Comparison of ENCODE assay signal across 8 mouse cellular contexts in genomic region chr11:102434406-102434805, GRCm38 (mm10). TPM values are rescaled to one million over a fixed set of nuclear protein-coding genes. Genes with fewer than 3 reads are reported as not detected.
DNase-seq lines count a peak whose midpoint lies in the region; ATAC-seq lines count a peak whose summit lies in the region.
"Had no signal": no experiment of that assay in that cellular context is flagged by ENCODE, and none has a peak within 500 bp of the region (broad histone marks: within the 10 kb centered on the region; RNA-seq: fewer than 3 reads in every experiment).

No protein-coding gene starts in this region.

- H3K27me3 ChIP-seq in midbrain, embryonic 12.5 days = peaks cover 29% of the 10 kb centered on the region

- DNase-seq in NIH3T3 (ENCODE audit: low read depth) = peak; percentile 96
- DNase-seq in cerebellum, adult 8-10 months = peak; percentile 92
- DNase-seq in frontal cortex, postnatal 14 days (ENCODE audit: low spot score in 2 of 2) = peak; percentile 83 to 91
- peak; percentile 91 for DNase-seq in induced T-regulatory cell, adult 2 months (ENCODE audit: low read depth)
- DNase-seq in left cerebral cortex, postnatal 14 days (ENCODE audit: low spot score in 2 of 2) = peak; percentile 95 to 96
- DNase-seq in right cerebral cortex, postnatal 4 days = peak; percentile 94

- H3K4me1 ChIP-seq in midbrain, embryonic 12.5 days = peaks cover 39% of the 10 kb centered on the region

- intact Hi-C loops in left cerebral cortex, postnatal 14 days (cut with DNase I) = loop anchor here (5.0 kb wide), 1 partner anchor 37 kb away; no protein-coding TSS in a partner anchor

- H3K4me3 ChIP-seq in midbrain, embryonic 12.5 days = no peak overlapping the region
- H3K4me3 ChIP-seq: limb, embryonic 15.5 days had no signal

- ATAC-seq in midbrain, embryonic 12.5 days (ENCODE audit: low FRiP score, low read depth) = peak; percentile 16; the same call in 1 of the 2 replicates

- H3K9ac ChIP-seq in midbrain, embryonic 12.5 days (replicated peaks) = 0 out of 2 replicates have a peak overlapping the region, but pooled peaks have one; percentile 6
- H3K9ac ChIP-seq: limb, embryonic 15.5 days had no signal

- peaks cover 50% of the 10 kb centered on the region for H3K36me3 ChIP-seq in midbrain, embryonic 12.5 days

- no peaks in the 10 kb centered on the region for H3K9me3 ChIP-seq in midbrain, embryonic 12.5 days
- H3K9me3 ChIP-seq: limb, embryonic 15.5 days had no signal

- no peak overlapping the region for H3K27ac ChIP-seq in midbrain, embryonic 12.5 days (replicated peaks)
- H3K27ac ChIP-seq: limb, embryonic 15.5 days had no signal

- no peak overlapping the region for H3K4me2 ChIP-seq in midbrain, embryonic 12.5 days (replicated peaks)
- H3K4me2 ChIP-seq: limb, embryonic 15.5 days had no signal

- WGBS in midbrain, embryonic 12.5 days = 10% methylated on average over 7 of the region's 7 CpGs

RNA-seq across cellular contexts. Expression of gene Grn, which starts 4.3 kb away (rescaled TPM):
- 10 to 100 TPM; 74.3 to 78.5 TPM for total RNA-seq in left cerebral cortex, postnatal 14 days (2021)
- 67.0 and 82.7 TPM in 2 replicates for polyA plus RNA-seq in midbrain, embryonic 12.5 days (2016; fragmentation: Nextera tagmentation; extraction: Ambion mirVana)

RNA-seq across cellular contexts. Expression of gene Fam171a2, which starts 13.1 kb away (rescaled TPM):
- total RNA-seq in left cerebral cortex, postnatal 14 days (2021) = 100 to 1,000 TPM in 1 of 2 experiments, 10 to 100 TPM in 1; 97.3 to 111 TPM
- 17.6 and 18.0 TPM in 2 replicates for polyA plus RNA-seq in midbrain, embryonic 12.5 days (2016; fragmentation: Nextera tagmentation; extraction: Ambion mirVana)

RNA-seq across cellular contexts. Expression of gene Slc25a39, which starts 26.7 kb away (rescaled TPM):
- total RNA-seq in left cerebral cortex, postnatal 14 days (2021) = 10 to 100 TPM; 71.0 to 71.3 TPM
- polyA plus RNA-seq in midbrain, embryonic 12.5 days (2016; fragmentation: Nextera tagmentation; extraction: Ambion mirVana) = 163 and 173 TPM in 2 replicates

RNA-seq across cellular contexts. Expression of gene Itga2b, which starts 35.5 kb away (rescaled TPM):
- 1 to 10 TPM; 2.0 to 3.6 TPM for total RNA-seq in left cerebral cortex, postnatal 14 days (2021)
- 5.4 and 7.1 TPM in 2 replicates for polyA plus RNA-seq in midbrain, embryonic 12.5 days (2016; fragmentation: Nextera tagmentation; extraction: Ambion mirVana)

RNA-seq across cellular contexts. Expression of gene Rundc3a, which starts 41.2 kb away (rescaled TPM):
- total RNA-seq in left cerebral cortex, postnatal 14 days (2021) = 100 to 1,000 TPM; 399 to 416 TPM
- 117 and 133 TPM in 2 replicates for polyA plus RNA-seq in midbrain, embryonic 12.5 days (2016; fragmentation: Nextera tagmentation; extraction: Ambion mirVana)
